Mouse (Mus musculus) spleen, adult 2 months (tissue): ENCODE data around the gene Adamtsl3. TPM values are rescaled to one million over a fixed set of nuclear protein-coding genes. Genes with fewer than 3 reads are reported as not detected.

Experiments
- DNase-seq, 2 experiments: peaks; one replicate each; pipeline versions ENCODE4 v3.0.0 to v3.0.0-alpha.2; 2012 to 2021; ENCODE audit warnings: low spot score in 2 of 2, low read depth in 1 of 2
- H3K27ac ChIP-seq: fragments of 200-500 bp; 2 replicates; pipeline ENCODE4 v1.5.1; 2012; ENCODE audit warnings: low read length, inconsistent platforms; ENCODE audit not compliant: insufficient read depth
- H3K27me3 ChIP-seq: fragments of 200-500 bp; 2 replicates; pipeline ENCODE4 v1.6.1; 2012; ENCODE audit warnings: mild to moderate bottlenecking, moderate library complexity, low read length, inconsistent platforms; ENCODE audit not compliant: control insufficient read depth, insufficient read depth
- H3K36me3 ChIP-seq: fragments of 200-500 bp; 2 replicates; pipeline ENCODE4 v1.6.1; 2012; ENCODE audit warnings: mild to moderate bottlenecking, low read length, inconsistent platforms; ENCODE audit not compliant: control insufficient read depth, insufficient read depth
- H3K4me1 ChIP-seq: fragments of 200-500 bp; 2 replicates; pipeline ENCODE4 v1.6.1; 2011; ENCODE audit warnings: inconsistent platforms; ENCODE audit not compliant: control insufficient read depth, insufficient read depth, insufficient read length
- H3K4me3 ChIP-seq: fragments of 200-500 bp; 2 replicates; pipeline ENCODE4 v1.5.1; 2011; ENCODE audit warnings: mild to moderate bottlenecking, inconsistent platforms; ENCODE audit not compliant: insufficient read depth, insufficient read length; ENCODE audit errors: extremely low read depth
- CTCF ChIP-seq: fragments of 200-500 bp; IDR thresholded peaks from 2 replicates; pipeline ENCODE4 v1.5.1; 2011; ENCODE audit warnings: mild to moderate bottlenecking, inconsistent platforms; ENCODE audit not compliant: insufficient read depth, insufficient read length, insufficient replicate concordance; ENCODE audit errors: extremely low read depth
- POLR2A ChIP-seq: fragments of 200-500 bp; IDR thresholded peaks from 2 replicates; pipeline ENCODE4 v1.6.1; 2011; ENCODE audit warnings: low read depth, low read length, inconsistent platforms
- WGBS: fragments of 180-500 bp; shearing (Covaris S2); methylation state at CpG from one replicate; pipeline ENCODE4 v1.1.7; 2018; 5-methylcytosine and 5-hydroxymethylcytosine counted together
- polyA plus RNA-seq: library from polyadenylated mRNA; depleted of rRNA; stranded (reverse); fragments of >200 nt; gene quantifications from 2 replicates; pipeline ENCODE4 v1.2.3, GENCODE M21; 2012

The Adamtsl3 gene
- polyA plus RNA-seq, 1 experiment, result 0.28 TPM

DNA sequence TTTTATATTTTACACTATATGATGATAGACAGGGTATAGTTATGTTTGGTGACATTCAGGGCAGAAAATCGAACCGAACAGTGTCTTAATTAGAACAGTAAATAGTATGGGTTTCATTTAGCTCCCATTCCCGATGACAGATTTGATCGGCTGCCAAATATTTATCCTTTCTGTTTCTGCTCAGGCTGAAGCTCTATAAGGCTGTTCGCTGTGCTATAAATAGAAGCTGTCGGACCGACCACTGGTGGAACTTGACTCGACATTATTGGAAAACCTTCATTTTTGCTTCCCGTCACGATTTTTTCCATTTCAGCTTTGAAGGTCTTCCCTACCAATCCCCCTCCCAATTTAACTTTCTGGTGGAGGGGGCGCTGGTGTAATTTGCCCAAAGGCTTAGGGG is 89.9 kb downstream of the Adamtsl3 start:
- Histone ChIP-seq H3K36me3 (no peaks in the 10 kb centered on the region), H3K27me3 (no peaks in the 10 kb centered on the region), H3K27ac (no peak overlapping the region), H3K4me3 (no peak overlapping the region), H3K4me1 (no peaks in the 10 kb centered on the region)
- no peak for TF ChIP-seq CTCF
- TF ChIP-seq POLR2A, result no peak
- no peak for DNase-seq
- WGBS, result 86% methylated on average over 11 of the region's 11 CpGs

DNA sequence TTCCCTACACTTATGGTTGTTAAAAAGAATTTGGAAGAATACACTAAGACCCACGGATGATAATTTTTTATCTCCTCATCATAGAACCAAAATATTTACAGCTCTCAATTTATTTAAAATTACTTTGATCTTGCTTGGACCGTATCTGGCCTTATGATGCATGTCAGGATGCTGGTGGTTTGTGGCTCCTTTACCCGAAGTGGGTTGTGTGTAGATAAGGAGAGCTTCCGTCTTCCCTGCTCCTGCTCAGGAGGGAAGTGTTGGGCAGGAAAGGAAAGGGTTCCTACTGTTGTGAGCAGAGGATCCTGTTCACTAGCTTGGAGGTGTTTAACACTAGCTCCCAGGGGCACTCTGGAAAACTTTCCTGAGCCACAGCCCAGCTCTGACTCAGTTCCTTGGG is 94.0 kb downstream of the Adamtsl3 start:
- no peak overlapping the region for H3K4me3 ChIP-seq
- no peak for TF ChIP-seq POLR2A
- TF ChIP-seq CTCF, result no peak
- H3K27ac ChIP-seq, result no peak overlapping the region
- no peak for DNase-seq
- H3K36me3 ChIP-seq, result no peaks in the 10 kb centered on the region
- H3K4me1 ChIP-seq, result no peaks in the 10 kb centered on the region
- H3K27me3 ChIP-seq, result no peaks in the 10 kb centered on the region
- 30% methylated on average over 4 of the region's 4 CpGs for WGBS

DNA sequence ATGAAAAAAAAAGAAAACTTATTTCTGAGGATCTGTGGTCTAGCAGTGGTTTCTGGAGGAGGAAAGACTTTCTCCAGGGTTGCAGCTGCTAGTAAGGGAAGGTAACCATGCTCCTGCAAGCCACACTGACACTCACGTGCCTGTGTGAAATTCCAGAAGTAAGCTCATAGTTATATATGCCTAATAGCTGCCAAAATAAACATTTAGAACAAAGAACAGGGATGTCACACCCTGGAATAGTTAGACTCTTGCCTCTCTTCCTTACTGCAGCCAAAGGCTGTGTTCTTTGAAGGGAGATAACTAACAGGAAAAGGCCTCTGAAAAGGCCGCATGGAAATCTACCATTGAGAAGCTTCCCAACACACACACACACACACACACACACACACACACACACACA is 96.1 kb downstream of the Adamtsl3 start:
- no peak overlapping the region for H3K4me3 ChIP-seq
- TF ChIP-seq POLR2A, result no peak
- TF ChIP-seq CTCF, result no peak
- no peaks in the 10 kb centered on the region for H3K27me3 ChIP-seq
- no peak for DNase-seq
- WGBS, result 63% methylated on average over 2 of the region's 2 CpGs
- no peaks in the 10 kb centered on the region for H3K4me1 ChIP-seq
- no peaks in the 10 kb centered on the region for H3K36me3 ChIP-seq
- H3K27ac ChIP-seq, result no peak overlapping the region

DNA sequence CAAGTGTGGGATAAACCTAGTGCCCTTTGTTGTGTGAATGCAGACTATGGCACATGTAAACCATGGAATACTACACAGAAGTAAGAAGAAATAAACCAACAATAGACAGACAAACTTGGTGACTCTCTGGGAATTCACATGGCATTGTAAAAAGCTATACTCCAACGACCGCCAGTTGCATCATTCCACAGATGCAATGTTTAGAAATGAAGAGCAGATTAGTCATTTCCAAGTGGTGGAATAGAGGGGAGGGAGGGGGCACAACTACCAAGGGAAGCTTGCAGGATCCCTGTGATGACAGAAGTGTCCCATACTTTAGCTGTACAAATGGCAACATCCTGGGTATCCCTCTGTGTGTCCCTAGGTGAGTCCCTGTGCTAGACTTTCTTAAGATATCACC is 97.7 kb downstream of the Adamtsl3 start:
- Histone ChIP-seq H3K36me3 (no peaks in the 10 kb centered on the region), H3K27ac (no peak overlapping the region), H3K4me3 (no peak overlapping the region), H3K4me1 (no peaks in the 10 kb centered on the region), H3K27me3 (no peaks in the 10 kb centered on the region)
- no peak for DNase-seq
- TF ChIP-seq CTCF, result no peak
- TF ChIP-seq POLR2A, result no peak
- 82% methylated on average over 2 of the region's 2 CpGs for WGBS

DNA sequence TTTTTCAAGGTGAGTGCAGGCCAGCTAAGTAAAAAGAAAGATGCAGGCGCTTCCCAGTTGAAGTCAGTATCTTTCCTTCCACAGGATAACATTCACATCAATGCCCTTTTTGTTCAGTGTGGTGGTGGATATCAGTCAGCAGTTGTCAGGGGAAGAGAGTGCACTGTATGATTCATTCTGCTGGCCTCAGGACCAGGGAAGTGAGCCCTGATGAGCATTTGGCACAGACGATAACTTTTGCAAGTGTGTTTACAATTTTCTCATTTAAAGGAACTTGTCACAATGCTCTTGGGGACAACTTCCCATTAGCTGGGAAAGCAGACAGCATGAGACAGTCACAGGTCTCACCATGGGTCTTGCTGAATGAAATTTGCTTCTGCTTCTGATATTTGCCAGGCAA is 122.9 kb downstream of the Adamtsl3 start:
- no peak for DNase-seq
- TF ChIP-seq CTCF (no peak), POLR2A (no peak)
- Histone ChIP-seq H3K27ac (no peak overlapping the region), H3K4me1 (no peaks in the 10 kb centered on the region), H3K27me3 (no peaks in the 10 kb centered on the region), H3K4me3 (no peak overlapping the region), H3K36me3 (no peaks in the 10 kb centered on the region)
- 65% methylated on average over 2 of the region's 2 CpGs for WGBS

DNA sequence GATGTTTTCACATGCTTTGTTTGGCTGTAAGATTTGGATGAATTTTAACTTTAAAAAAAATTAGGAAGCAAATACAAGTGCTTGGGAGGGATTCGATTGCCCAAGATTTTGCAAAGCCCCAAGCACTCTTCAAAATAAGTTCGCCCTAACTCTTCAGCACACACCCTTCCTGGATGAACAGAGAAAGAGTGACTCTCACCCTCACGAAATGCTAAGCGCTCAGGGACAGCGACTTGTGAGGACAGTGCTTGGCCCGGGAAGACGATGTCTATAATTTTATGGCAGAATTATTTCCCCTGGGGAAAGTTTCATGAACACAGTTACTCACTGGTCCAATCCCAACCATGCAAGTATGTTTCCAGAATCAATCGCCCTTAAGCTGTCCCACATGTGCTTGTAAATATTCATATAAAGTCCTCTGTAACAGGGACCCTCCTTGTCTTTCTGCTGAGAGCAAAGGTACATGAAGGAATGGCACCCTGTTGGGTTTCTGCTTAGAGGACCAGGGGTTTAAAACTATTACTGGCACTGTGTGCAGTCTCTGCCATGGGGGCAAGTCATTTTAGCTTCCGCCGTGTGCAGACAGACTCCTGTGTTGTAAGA is 127.5 kb downstream of the Adamtsl3 start:
- no peak for DNase-seq
- Histone ChIP-seq H3K27ac (no peak overlapping the region), H3K4me1 (no peaks in the 10 kb centered on the region), H3K4me3 (no peak overlapping the region), H3K27me3 (no peaks in the 10 kb centered on the region), H3K36me3 (no peaks in the 10 kb centered on the region)
- WGBS, result 90% methylated on average over 10 of the region's 10 CpGs
- no peak for TF ChIP-seq CTCF
- no peak for TF ChIP-seq POLR2A

DNA sequence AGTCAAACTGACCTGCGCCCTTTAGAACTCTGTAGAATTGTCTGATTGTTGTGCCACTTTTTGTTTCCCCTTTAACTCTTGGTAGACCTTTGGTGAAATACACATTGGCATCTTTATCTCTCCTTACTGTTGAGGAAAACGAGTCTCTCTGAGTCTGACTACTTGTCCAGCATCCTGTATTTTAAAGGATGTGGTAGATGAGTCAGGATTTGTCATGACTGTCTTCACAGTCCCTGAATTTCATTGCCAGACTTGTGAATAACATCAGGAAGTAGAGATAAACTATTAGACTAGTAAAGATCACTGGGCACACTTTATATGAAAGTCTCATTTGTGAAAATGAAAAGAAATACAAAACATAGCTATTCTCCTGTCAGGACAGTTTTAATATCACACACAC is 128.9 kb downstream of the Adamtsl3 start:
- TF ChIP-seq CTCF (no peak), POLR2A (no peak)
- no peaks in the 10 kb centered on the region for H3K4me1 ChIP-seq
- no peaks in the 10 kb centered on the region for H3K36me3 ChIP-seq
- no peak overlapping the region for H3K4me3 ChIP-seq
- no peak for DNase-seq
- 47% methylated on average over 2 of the region's 2 CpGs for WGBS
- no peak overlapping the region for H3K27ac ChIP-seq
- H3K27me3 ChIP-seq, result no peaks in the 10 kb centered on the region
